In genomic region chr4:106467420-106468110, GRCm38 (mm10) we compare ENCODE assay signal across 33 mouse cellular contexts. TPM values are rescaled to one million over a fixed set of nuclear protein-coding genes. Genes with fewer than 3 reads are reported as not detected.
A peak's percentile ranks its signal among the peaks of the same experiment; 100 is the strongest.
DNase-seq lines count a peak whose midpoint lies in the region; ATAC-seq and TF ChIP-seq lines count a peak whose summit lies in the region.
"Had no signal": no experiment of that assay in that cellular context is flagged by ENCODE, and none has a peak within 500 bp of the region (broad histone marks: within the 10 kb centered on the region; RNA-seq: fewer than 3 reads in every experiment).

No protein-coding gene starts in this region.

- H3K27ac ChIP-seq in hindbrain, embryonic 15.5 days (replicated peaks): no peak overlapping the region
- no peak overlapping the region for H3K27ac ChIP-seq in hindbrain, embryonic 14.5 days
- no peak overlapping the region for H3K27ac ChIP-seq in midbrain, postnatal 0 days (ENCODE audit: low read depth, low read length)
- no peak overlapping the region for H3K27ac ChIP-seq in midbrain, embryonic 15.5 days
- H3K27ac ChIP-seq in embryonic facial prominence, embryonic 10.5 days (replicated peaks): no peak overlapping the region
- H3K27ac ChIP-seq: embryonic facial prominence, embryonic 13.5 days; forebrain, embryonic 10.5 days; forebrain, embryonic 15.5 days; gastrocnemius, adult 2 months; liver, embryonic 14.5 days; neural tube, embryonic 13.5 days had no signal

- DNase-seq in hindbrain, embryonic 14.5 days (ENCODE audit: low spot score): no peak
- DNase-seq in midbrain, postnatal 0 days (ENCODE audit: low spot score): peak; percentile 76
- peak; percentile 84 for DNase-seq in cerebellum, adult 9-11 months
- DNase-seq in thymus, postnatal 0 days (ENCODE audit: low spot score): no peak
- DNase-seq in embryonic facial prominence, embryonic 10.5 days (ENCODE audit: low spot score): no peak
- DNase-seq: adrenal gland, adult 8-10 months; embryo, embryonic 11 days; gastrocnemius, adult 2 months; gastrocnemius, postnatal 36 days; heart, adult 18-20 months; heart, postnatal 4 days; kidney, adult 11 months; kidney, postnatal 36 days; layer of hippocampus, postnatal 36 days; liver; lung, adult 2 months; lung, postnatal 10 days; thymus, adult 2 months; thymus, postnatal 4 days had no signal

- no peak overlapping the region for H3K4me2 ChIP-seq in hindbrain, embryonic 15.5 days
- H3K4me2 ChIP-seq in hindbrain, embryonic 14.5 days (replicated peaks): no peak overlapping the region
- H3K4me2 ChIP-seq in midbrain, postnatal 0 days (ENCODE audit: low read depth, low read length, poor library complexity, severe bottlenecking): no peak overlapping the region
- no peak overlapping the region for H3K4me2 ChIP-seq in midbrain, embryonic 15.5 days
- H3K4me2 ChIP-seq: embryonic facial prominence, embryonic 13.5 days; forebrain, embryonic 15.5 days; heart, embryonic 12.5 days; neural tube, embryonic 13.5 days had no signal

- ATAC-seq in hindbrain, embryonic 15.5 days (ENCODE audit: low FRiP score, low read depth): 0 out of 2 replicates have a peak, but pooled peaks have one; percentile 15
- no peak for ATAC-seq in hindbrain, embryonic 14.5 days (ENCODE audit: low FRiP score)
- no peak for ATAC-seq in midbrain, postnatal 0 days (ENCODE audit: low FRiP score)
- ATAC-seq in midbrain, embryonic 15.5 days (replicated peaks): no peak
- no peak for ATAC-seq in frontal cortex, adult (ENCODE audit: low TSS enrichment)
- ATAC-seq: forebrain, embryonic 15.5 days had no signal

- peaks cover 21% of the 10 kb centered on the region for H3K27me3 ChIP-seq in hindbrain, embryonic 15.5 days
- H3K27me3 ChIP-seq in hindbrain, embryonic 14.5 days (ENCODE audit: control insufficient read depth, insufficient read depth, low read length): peaks cover 28% of the 10 kb centered on the region
- 0 out of 2 replicates have a peak, but pooled peaks cover 6% of the 10 kb centered on the region for H3K27me3 ChIP-seq in midbrain, postnatal 0 days (ENCODE audit: insufficient read depth, low read length)
- H3K27me3 ChIP-seq in midbrain, embryonic 15.5 days (replicated peaks): peaks cover 24% of the 10 kb centered on the region; the same call in 1 of the 2 replicates
- peaks cover 33% of the 10 kb centered on the region for H3K27me3 ChIP-seq in embryonic facial prominence, embryonic 10.5 days (replicated peaks; ENCODE audit: low read depth, poor library complexity, severe bottlenecking)

- WGBS in hindbrain, embryonic 15.5 days: 77% methylated on average over 13 of the region's 13 CpGs
- WGBS in hindbrain, embryonic 14.5 days: 82% methylated on average over 13 of the region's 13 CpGs
- WGBS in midbrain, postnatal 0 days: 75% methylated on average over 13 of the region's 13 CpGs
- 80% methylated on average over 13 of the region's 13 CpGs for WGBS in midbrain, embryonic 15.5 days
- 83% methylated on average over 13 of the region's 13 CpGs for WGBS in embryonic facial prominence, embryonic 10.5 days

- peaks cover 18% of the 10 kb centered on the region for H3K4me1 ChIP-seq in hindbrain, embryonic 15.5 days (replicated peaks)
- 0 out of 2 replicates have a peak, but pooled peaks cover 5% of the 10 kb centered on the region for H3K4me1 ChIP-seq in hindbrain, embryonic 14.5 days (replicated peaks; ENCODE audit: control insufficient read depth, insufficient read depth, low read length)
- peaks cover 8% of the 10 kb centered on the region; the same call in 1 of the 2 replicates for H3K4me1 ChIP-seq in midbrain, postnatal 0 days (ENCODE audit: insufficient read depth, low read length)
- H3K4me1 ChIP-seq in midbrain, embryonic 15.5 days: peaks cover 11% of the 10 kb centered on the region
- peaks cover 20% of the 10 kb centered on the region for H3K4me1 ChIP-seq in embryonic facial prominence, embryonic 10.5 days

- H3K9me3 ChIP-seq in hindbrain, embryonic 15.5 days: no peaks in the 10 kb centered on the region
- H3K9me3 ChIP-seq in hindbrain, embryonic 14.5 days (ENCODE audit: control insufficient read depth, low read length): no peaks in the 10 kb centered on the region
- no peaks in the 10 kb centered on the region for H3K9me3 ChIP-seq in midbrain, postnatal 0 days (ENCODE audit: low read length)
- H3K9me3 ChIP-seq in midbrain, embryonic 15.5 days: no peaks in the 10 kb centered on the region
- H3K9me3 ChIP-seq in embryonic facial prominence, embryonic 10.5 days: no peaks in the 10 kb centered on the region
- H3K9me3 ChIP-seq: embryonic facial prominence, embryonic 13.5 days; forebrain, embryonic 10.5 days; forebrain, embryonic 15.5 days; G1E; heart, embryonic 12.5 days; neural tube, embryonic 13.5 days had no signal

- no peaks in the 10 kb centered on the region for H3K36me3 ChIP-seq in hindbrain, embryonic 15.5 days
- no peaks in the 10 kb centered on the region for H3K36me3 ChIP-seq in hindbrain, embryonic 14.5 days (replicated peaks; ENCODE audit: control insufficient read depth, insufficient read depth)
- no peaks in the 10 kb centered on the region for H3K36me3 ChIP-seq in midbrain, postnatal 0 days (ENCODE audit: insufficient read depth, low read length)
- no peaks in the 10 kb centered on the region for H3K36me3 ChIP-seq in midbrain, embryonic 15.5 days (replicated peaks)
- H3K36me3 ChIP-seq in embryonic facial prominence, embryonic 10.5 days (replicated peaks): no peaks in the 10 kb centered on the region
- H3K36me3 ChIP-seq: embryonic facial prominence, embryonic 13.5 days; forebrain, embryonic 10.5 days; forebrain, embryonic 15.5 days; G1E; heart, embryonic 12.5 days; neural tube, embryonic 13.5 days had no signal

- H3K4me3 ChIP-seq in hindbrain, embryonic 15.5 days: no peak overlapping the region
- no peak overlapping the region for H3K4me3 ChIP-seq in hindbrain, embryonic 14.5 days (replicated peaks; ENCODE audit: low read length)
- no peak overlapping the region for H3K4me3 ChIP-seq in midbrain, postnatal 0 days (ENCODE audit: low read depth, low read length)
- H3K4me3 ChIP-seq in midbrain, embryonic 15.5 days: no peak overlapping the region
- no peak overlapping the region for H3K4me3 ChIP-seq in embryonic facial prominence, embryonic 10.5 days
- H3K4me3 ChIP-seq: embryonic facial prominence, embryonic 13.5 days; forebrain, embryonic 10.5 days; forebrain, embryonic 15.5 days; gastrocnemius, adult 2 months; heart, embryonic 12.5 days; neural tube, embryonic 13.5 days had no signal

- H3K9ac ChIP-seq in hindbrain, embryonic 15.5 days: no peak overlapping the region
- no peak overlapping the region for H3K9ac ChIP-seq in hindbrain, embryonic 14.5 days
- no peak overlapping the region for H3K9ac ChIP-seq in midbrain, postnatal 0 days (replicated peaks; ENCODE audit: low read length, poor library complexity, severe bottlenecking)
- no peak overlapping the region for H3K9ac ChIP-seq in midbrain, embryonic 15.5 days
- H3K9ac ChIP-seq: embryonic facial prominence, embryonic 13.5 days; forebrain, embryonic 15.5 days; heart, embryonic 12.5 days; liver, embryonic 14.5 days; neural tube, embryonic 13.5 days had no signal

- TF ChIP-seq CTCF in midbrain, postnatal 0 days (IDR thresholded peaks at IDR 0.05): no peak

RNA-seq across cellular contexts. Expression of gene Pcsk9, which starts 3.4 kb away (rescaled TPM):
- polyA plus RNA-seq in hindbrain, embryonic 15.5 days (2015; fragmentation: Nextera tagmentation; extraction: Ambion mirVana): 7.4 and 11.7 TPM in 2 replicates
- polyA plus RNA-seq in hindbrain, embryonic 14.5 days (2014; fragmentation: Nextera tagmentation; extraction: Ambion mirVana): 1.7 and 3.4 TPM in 2 replicates
- 5.3 and 10.1 TPM in 2 replicates for total RNA-seq in midbrain, postnatal 0 days (2014; rRNA removed)
- polyA plus RNA-seq in midbrain, postnatal 0 days (2015; fragmentation: Nextera tagmentation; extraction: Ambion mirVana): 3.1 and 3.3 TPM in 2 replicates
- 2.4 and 3.6 TPM in 2 replicates for polyA plus RNA-seq in midbrain, embryonic 15.5 days (2015; fragmentation: Nextera tagmentation; extraction: Ambion mirVana)
- polyA plus RNA-seq in thymus, postnatal 0 days (2015; fragmentation: Nextera tagmentation; extraction: Ambion mirVana): 0.68 and 1.1 TPM in 2 replicates
- polyA plus RNA-seq in embryonic facial prominence, embryonic 10.5 days (2016; fragmentation: Nextera tagmentation; extraction: Ambion mirVana): 1.6 and 3.3 TPM in 2 replicates
- total RNA-seq: G1E; gastrocnemius, adult 2 months; heart, adult 18-20 months; heart, postnatal 4 days; layer of hippocampus, postnatal 36 days had no signal
- polyA plus RNA-seq: G1E had no signal

RNA-seq across cellular contexts. Expression of gene Bsnd, which starts 24.5 kb away (rescaled TPM):
- polyA plus RNA-seq in hindbrain, embryonic 15.5 days (2015; fragmentation: Nextera tagmentation; extraction: Ambion mirVana): 0.09 TPM in 1 of 2 replicates, not detected in the other
- not detected in 2 replicates for polyA plus RNA-seq in hindbrain, embryonic 14.5 days (2014; fragmentation: Nextera tagmentation; extraction: Ambion mirVana)
- 0.09 TPM in 1 of 2 replicates, not detected in the other for total RNA-seq in midbrain, postnatal 0 days (2014; rRNA removed)
- not detected in 2 replicates for polyA plus RNA-seq in midbrain, postnatal 0 days (2015; fragmentation: Nextera tagmentation; extraction: Ambion mirVana)
- polyA plus RNA-seq in midbrain, embryonic 15.5 days (2015; fragmentation: Nextera tagmentation; extraction: Ambion mirVana): not detected in 2 replicates
- 0.08 and 0.16 TPM in 2 replicates for polyA plus RNA-seq in thymus, postnatal 0 days (2015; fragmentation: Nextera tagmentation; extraction: Ambion mirVana)
- polyA plus RNA-seq in embryonic facial prominence, embryonic 10.5 days (2016; fragmentation: Nextera tagmentation; extraction: Ambion mirVana): not detected in 2 replicates
- total RNA-seq: gastrocnemius, adult 2 months; gastrocnemius, postnatal 36 days; heart, adult 18-20 months; heart, postnatal 4 days; layer of hippocampus, postnatal 36 days; left cerebral cortex, postnatal 10 days had no signal
- polyA plus RNA-seq: C2C12; embryonic facial prominence, embryonic 13.5 days; forebrain, embryonic 10.5 days; forebrain, embryonic 15.5 days; G1E; heart, embryonic 12.5 days; heart, postnatal 0 days; limb, embryonic 11.5 days; liver, embryonic 14.5 days; lung, adult 2 months; neural tube, embryonic 13.5 days had no signal

Comparison
In these comparisons a context has a peak if more than half of its experiments do, and no peak if none do; other contexts are left out.
1. DNase-seq: peak in midbrain, postnatal 0 days (single experiment) and cerebellum, adult 9-11 months (single experiment); none in hindbrain, embryonic 14.5 days (single experiment), thymus, postnatal 0 days (single experiment) and embryonic facial prominence, embryonic 10.5 days (single experiment).